Mouse (Mus musculus) CH12.LX (cell line): ENCODE measurements at regions not wholly inside any gene's neighbourhood (a gene's known extent, or its start where the extent isn't known, plus 50 kb on each side); places are given as distances from the start of the nearest gene placed in this dataset.

Experiments used
- CHD1 ChIP-seq: IDR thresholded peaks from 2 replicates; pipeline ENCODE4 v1.6.1; 2012; ENCODE audit warnings: low read depth, low read length, improper control_type of control experiment, inconsistent platforms
- CTCF ChIP-seq, 2 experiments: IDR thresholded peaks in 1 of 2; conservative IDR thresholded peaks in 1 of 2; 2 replicates each; pipeline ENCODE4 v1.5.1; 2011 to 2012; ENCODE audit warnings: low read depth in 2 of 2, low read length in 2 of 2, improper control_type of control experiment in 1 of 2, inconsistent platforms in 1 of 2, mild to moderate bottlenecking in 1 of 2, moderate library complexity in 1 of 2
- ELF1 ChIP-seq: IDR thresholded peaks from 2 replicates; pipeline ENCODE4 v1.6.1; 2014; ENCODE audit warnings: low read depth, mild to moderate bottlenecking, inconsistent platforms, low read length, improper control_type of control experiment
- EP300 ChIP-seq: IDR thresholded peaks from 2 replicates; pipeline ENCODE4 v1.6.1; 2011; ENCODE audit warnings: low read length, improper control_type of control experiment
- HCFC1 ChIP-seq: IDR thresholded peaks from 2 replicates; pipeline ENCODE4 v1.6.1; 2012; ENCODE audit warnings: low read depth, mild to moderate bottlenecking, inconsistent platforms, low read length, improper control_type of control experiment
- MAX ChIP-seq: IDR thresholded peaks from 2 replicates; pipeline ENCODE4 v1.6.1; 2011; ENCODE audit warnings: low read length, improper control_type of control experiment
- MEF2A ChIP-seq: IDR thresholded peaks from 2 replicates; pipeline ENCODE4 v1.6.1; 2014; ENCODE audit warnings: low read depth, mild to moderate bottlenecking, inconsistent platforms, low read length, improper control_type of control experiment, borderline replicate concordance
- MYC ChIP-seq: IDR thresholded peaks from 2 replicates; pipeline ENCODE4 v1.6.1; 2011; ENCODE audit warnings: low read depth, mild to moderate bottlenecking, improper control_type of control experiment, low read length
- POLR2A ChIP-seq: IDR thresholded peaks from 2 replicates; pipeline ENCODE4 v1.6.1; 2011; ENCODE audit warnings: low read depth, mild to moderate bottlenecking, improper control_type of control experiment, low read length
- POLR2AphosphoS2 ChIP-seq: IDR thresholded peaks from 2 replicates; pipeline ENCODE4 v1.6.1; 2011; ENCODE audit warnings: low read depth, low read length, improper control_type of control experiment
- RAD21 ChIP-seq: IDR thresholded peaks from 2 replicates; pipeline ENCODE4 v1.6.1; 2011; ENCODE audit warnings: low read depth, mild to moderate bottlenecking, low read length, improper control_type of control experiment, moderate library complexity
- SIN3A ChIP-seq: IDR thresholded peaks from 2 replicates; pipeline ENCODE4 v1.6.1; 2012; ENCODE audit warnings: low read length, improper control_type of control experiment, inconsistent platforms
- TCF12 ChIP-seq: IDR thresholded peaks from 2 replicates; pipeline ENCODE4 v1.6.1; 2014; ENCODE audit warnings: low read depth, mild to moderate bottlenecking, inconsistent platforms, low read length, improper control_type of control experiment
- USF1 ChIP-seq: IDR thresholded peaks from 2 replicates; pipeline ENCODE4 v1.6.1; 2014; ENCODE audit warnings: low read depth, mild to moderate bottlenecking, inconsistent platforms, low read length, improper control_type of control experiment

DNA sequence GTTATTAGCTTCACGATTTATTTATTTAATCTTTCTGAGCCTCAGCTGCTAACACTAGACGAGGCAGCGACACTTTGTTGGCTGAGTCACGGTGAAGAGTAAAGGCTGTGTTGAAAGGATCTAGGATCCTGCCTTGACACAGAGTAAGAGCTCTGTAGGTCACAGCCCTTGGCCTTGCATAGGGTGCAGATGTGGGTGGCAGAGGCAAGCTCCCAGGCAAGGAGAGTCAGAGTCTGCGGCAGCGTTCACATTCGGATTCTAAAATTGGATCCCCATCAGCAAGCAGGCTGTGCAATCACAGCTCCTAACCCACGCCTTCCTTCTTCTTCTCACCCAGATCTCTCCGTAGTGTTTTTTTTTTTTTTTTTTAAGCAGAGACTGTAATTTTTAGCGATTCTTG is 94.3 kb upstream of the Prickle1 start:
- TF ChIP-seq CHD1 (no peak), CTCF (conservative IDR thresholded peaks at IDR 0.05 in 1 of 2, IDR thresholded peaks at IDR 0.05 in 1 of 2; ENCODE audit: low read depth in 2 of 2, low read length in 2 of 2) (no peak), POLR2A (no peak), MEF2A (no peak), POLR2AphosphoS2 (no peak), EP300 (no peak), MYC (no peak), USF1 (no peak), ELF1 (no peak), RAD21 (no peak), HCFC1 (no peak), SIN3A (no peak), MAX (no peak), TCF12 (no peak)
